Mouse (Mus musculus) MEL (cell line): ENCODE measurements around the gene Vwa3a. TPM values are rescaled to one million over a fixed set of nuclear protein-coding genes. Genes with fewer than 3 reads are reported as not detected.

Experiments
- DNase-seq: peaks from one replicate; pipeline ENCODE4 v3.0.0; 2011; ENCODE audit warnings: low read depth, low spot score
- H3K27ac ChIP-seq: 2 replicates; pipeline ENCODE4 v1.5.1; 2012; ENCODE audit warnings: low read depth, mild to moderate bottlenecking, control low read depth, low read length, moderate library complexity; ENCODE audit not compliant: control insufficient read depth
- H3K27me3 ChIP-seq, 2 experiments: fragments of 150-350 bp in 1 of 2; sonication (generic) in 1 of 2; 2 replicates each; pipeline ENCODE4 v1.6.1; 2012; ENCODE audit warnings: low read length in 2 of 2, mild to moderate bottlenecking in 2 of 2, improper control_type of control experiment in 1 of 2, moderate library complexity in 1 of 2; ENCODE audit not compliant: insufficient read depth in 2 of 2, control insufficient read depth in 1 of 2
- H3K36me3 ChIP-seq, 2 experiments: 2 replicates each; pipeline ENCODE4 v1.6.1; 2012 to 2014; ENCODE audit warnings: low read length in 2 of 2, improper control_type of control experiment in 1 of 2, inconsistent platforms in 1 of 2, mild to moderate bottlenecking in 1 of 2; ENCODE audit not compliant: insufficient read depth in 2 of 2, control insufficient read depth in 1 of 2
- H3K4me1 ChIP-seq, 2 experiments: fragments of 150-350 bp in 1 of 2; sonication (generic) in 1 of 2; 2 replicates each; pipeline ENCODE4 v1.6.1; 2012; ENCODE audit warnings: low read length in 2 of 2, improper control_type of control experiment in 1 of 2, mild to moderate bottlenecking in 1 of 2; ENCODE audit not compliant: insufficient read depth in 2 of 2, control insufficient read depth in 1 of 2
- H3K4me3 ChIP-seq, 2 experiments: fragments of 150-350 bp in 1 of 2; sonication (generic) in 1 of 2; 2 replicates each; pipeline ENCODE4 v1.5.1; 2012; ENCODE audit warnings: low read depth in 2 of 2, low read length in 2 of 2, mild to moderate bottlenecking in 2 of 2, moderate library complexity in 2 of 2, control low read depth in 1 of 2, improper control_type of control experiment in 1 of 2; ENCODE audit not compliant: control insufficient read depth in 1 of 2, insufficient read depth in 1 of 2
- H3K79me2 ChIP-seq: 2 replicates; pipeline ENCODE4 v1.6.1; 2012; ENCODE audit warnings: mild to moderate bottlenecking, low read length, moderate library complexity; ENCODE audit not compliant: control insufficient read depth, poor library complexity, insufficient read depth
- H3K9ac ChIP-seq: 2 replicates; pipeline ENCODE4 v1.6.1; 2012; ENCODE audit warnings: low read depth, mild to moderate bottlenecking, control low read depth, low read length, moderate library complexity; ENCODE audit not compliant: control insufficient read depth, poor library complexity, severe bottlenecking
- H3K9me3 ChIP-seq: fragments of 150-350 bp; sonication (generic); replicated peaks from 2 replicates; pipeline ENCODE4 v1.6.1; 2012; ENCODE audit warnings: mild to moderate bottlenecking, low read length, improper control_type of control experiment, moderate library complexity; ENCODE audit not compliant: insufficient read depth
- BHLHE40 ChIP-seq: IDR thresholded peaks from 2 replicates; pipeline ENCODE4 v1.6.1; 2012; ENCODE audit warnings: low read depth, mild to moderate bottlenecking, inconsistent platforms, low read length, improper control_type of control experiment, borderline replicate concordance
- CHD2 ChIP-seq: IDR thresholded peaks from 2 replicates; pipeline ENCODE4 v1.6.1; 2011; ENCODE audit warnings: low read length, improper control_type of control experiment
- CTCF ChIP-seq, 3 experiments: IDR thresholded peaks in 2 of 3; conservative IDR thresholded peaks in 1 of 3; 2 replicates each; pipeline ENCODE4 v1.5.1; 2011 to 2012; ENCODE audit warnings: low read length in 3 of 3, low read depth in 2 of 3, mild to moderate bottlenecking in 2 of 3, improper control_type of control experiment in 1 of 3, inconsistent platforms in 1 of 3, mixed read lengths in 1 of 3, moderate library complexity in 1 of 3; ENCODE audit not compliant: control insufficient read depth in 1 of 3, insufficient read depth in 1 of 3, poor library complexity in 1 of 3, severe bottlenecking in 1 of 3
- EP300 ChIP-seq, 2 experiments: IDR thresholded peaks; 2 replicates each; pipeline ENCODE4 v1.6.1; 2011; ENCODE audit warnings: improper control_type of control experiment in 2 of 2, low read length in 2 of 2, low read depth in 1 of 2, mild to moderate bottlenecking in 1 of 2
- GATA1 ChIP-seq: IDR thresholded peaks from 2 replicates; pipeline ENCODE4 v1.6.1; 2011; ENCODE audit warnings: low read depth, low read length, improper control_type of control experiment
- HCFC1 ChIP-seq: IDR thresholded peaks from 2 replicates; pipeline ENCODE4 v1.6.1; 2012; ENCODE audit warnings: low read depth, mild to moderate bottlenecking, inconsistent platforms, low read length, improper control_type of control experiment, moderate library complexity
- MAFK ChIP-seq: IDR thresholded peaks from 2 replicates; pipeline ENCODE4 v1.6.1; 2011; ENCODE audit warnings: low read depth, mild to moderate bottlenecking, low read length, improper control_type of control experiment, borderline replicate concordance
- MAZ ChIP-seq: IDR thresholded peaks from 2 replicates; pipeline ENCODE4 v1.6.1; 2012; ENCODE audit warnings: low read depth, mild to moderate bottlenecking, inconsistent platforms, low read length, improper control_type of control experiment
- MXI1 ChIP-seq: IDR thresholded peaks from 2 replicates; pipeline ENCODE4 v1.6.1; 2011; ENCODE audit warnings: mild to moderate bottlenecking, low read depth, low read length, improper control_type of control experiment
- NELFE ChIP-seq: IDR thresholded peaks from 2 replicates; pipeline ENCODE4 v1.6.1; 2011; ENCODE audit warnings: low read depth, low read length, improper control_type of control experiment
- NRF1 ChIP-seq: IDR thresholded peaks from 2 replicates; pipeline ENCODE4 v1.6.1; 2014; ENCODE audit warnings: low read depth, mild to moderate bottlenecking, inconsistent platforms, low read length, improper control_type of control experiment, moderate library complexity; ENCODE audit not compliant: poor library complexity, insufficient read depth, severe bottlenecking
- POLR2AphosphoS2 ChIP-seq: IDR thresholded peaks from 2 replicates; pipeline ENCODE4 v1.6.1; 2011; ENCODE audit warnings: low read length, improper control_type of control experiment
- POLR2AphosphoS5 ChIP-seq: IDR thresholded peaks from 2 replicates; pipeline ENCODE4 v1.6.1; 2012; ENCODE audit warnings: low read depth, borderline replicate concordance, mild to moderate bottlenecking, inconsistent platforms, low read length, moderate library complexity, mixed read lengths
- SIN3A ChIP-seq: IDR thresholded peaks from 2 replicates; pipeline ENCODE4 v1.6.1; 2012; ENCODE audit warnings: low read length, improper control_type of control experiment, inconsistent platforms
- TBP ChIP-seq: IDR thresholded peaks from 2 replicates; pipeline ENCODE4 v1.8.0; 2011; ENCODE audit warnings: low read depth, low read length, improper control_type of control experiment
- TCF12 ChIP-seq: IDR thresholded peaks from 2 replicates; pipeline ENCODE4 v1.6.1; 2014; ENCODE audit warnings: low read depth, mild to moderate bottlenecking, inconsistent platforms, low read length, improper control_type of control experiment, moderate library complexity
- USF1 ChIP-seq: IDR thresholded peaks from 2 replicates; pipeline ENCODE4 v1.6.1; 2014; ENCODE audit warnings: low read depth, mild to moderate bottlenecking, inconsistent platforms, low read length, improper control_type of control experiment, moderate library complexity
- USF2 ChIP-seq, 2 experiments: IDR thresholded peaks; 2 replicates each; pipeline ENCODE4 v1.6.1; 2011 to 2012; ENCODE audit warnings: improper control_type of control experiment in 2 of 2, low read length in 2 of 2, borderline replicate concordance in 1 of 2, inconsistent platforms in 1 of 2, low read depth in 1 of 2, mild to moderate bottlenecking in 1 of 2; ENCODE audit not compliant: insufficient read depth in 1 of 2
- polyA plus RNA-seq, 2 experiments: library from polyadenylated mRNA; stranded (reverse) in 1 of 2; unstranded in 1 of 2; fragments of >175 nt in 1 of 2; fragments of >200 nt in 1 of 2; gene quantifications; 2 replicates each; pipeline versions ENCODE4 v1.2.1 to v1.2.4; 2012; ENCODE audit warnings: low replicate concordance in 2 of 2, low read depth in 1 of 2; ENCODE audit not compliant: insufficient read length in 2 of 2, insufficient read depth in 1 of 2, missing spikeins in 1 of 2
- total RNA-seq: library from RNA; depleted of rRNA; stranded (reverse); fragments of 300-350 nt; gene quantifications from 2 replicates; pipeline ENCODE4 v1.2.3, GENCODE M21; 2012

Gene Vwa3a
- total and polyA plus RNA-seq, 3 experiments: not detected

- TF ChIP-seq MXI1 (no peak), SIN3A (no peak)
These were observed 15.6 kb downstream of the Vwa3a start (continued) for GRCm38 (mm10) chr7:120754671-120755070.

- no peak for TF ChIP-seq TCF12
- TF ChIP-seq POLR2AphosphoS2: no peak
- TF ChIP-seq EP300 (IDR thresholded peaks at IDR 0.05; ENCODE audit: low read depth in 1 of 2, low read length in 2 of 2): no peak
- TF ChIP-seq USF1: no peak
- TF ChIP-seq BHLHE40: no peak
- no peak for TF ChIP-seq GATA1
- TF ChIP-seq CTCF (IDR thresholded peaks at IDR 0.05 in 2 of 3, conservative IDR thresholded peaks at IDR 0.05 in 1 of 3; ENCODE audit: control insufficient read depth in 1 of 3, insufficient read depth in 1 of 3, low read depth in 2 of 3, low read length in 3 of 3, poor library complexity in 1 of 3, severe bottlenecking in 1 of 3): no peak
- TF ChIP-seq TBP: no peak
- TF ChIP-seq CHD2: no peak
- TF ChIP-seq MAFK: no peak
- no peak for TF ChIP-seq POLR2AphosphoS5
- TF ChIP-seq USF2 (IDR thresholded peaks at IDR 0.05; ENCODE audit: borderline replicate concordance in 1 of 2, insufficient read depth in 1 of 2, low read depth in 1 of 2, low read length in 2 of 2): no peak
- no peak for TF ChIP-seq NELFE
- no peak for TF ChIP-seq HCFC1
- no peak for TF ChIP-seq MAZ
- TF ChIP-seq NRF1: no peak
- no peak for TF ChIP-seq MXI1
- no peak for TF ChIP-seq SIN3A
- Histone ChIP-seq H3K4me1 (no peaks in the 10 kb centered on the region), H3K27ac (no peak overlapping the region), H3K36me3 (no peaks in the 10 kb centered on the region), H3K4me3 (no peak overlapping the region), H3K79me2 (no peaks in the 10 kb centered on the region), H3K9me3 (no peaks in the 10 kb centered on the region), H3K27me3 (peaks cover 0 to 7% of the 10 kb centered on the region in 2 experiments; a peak in 3 of 4 replicates), H3K9ac (no peak overlapping the region)
- no peak for DNase-seq
These were observed 28.3 kb downstream of the Vwa3a start for GRCm38 (mm10) chr7:120767369-120767768.

DNA sequence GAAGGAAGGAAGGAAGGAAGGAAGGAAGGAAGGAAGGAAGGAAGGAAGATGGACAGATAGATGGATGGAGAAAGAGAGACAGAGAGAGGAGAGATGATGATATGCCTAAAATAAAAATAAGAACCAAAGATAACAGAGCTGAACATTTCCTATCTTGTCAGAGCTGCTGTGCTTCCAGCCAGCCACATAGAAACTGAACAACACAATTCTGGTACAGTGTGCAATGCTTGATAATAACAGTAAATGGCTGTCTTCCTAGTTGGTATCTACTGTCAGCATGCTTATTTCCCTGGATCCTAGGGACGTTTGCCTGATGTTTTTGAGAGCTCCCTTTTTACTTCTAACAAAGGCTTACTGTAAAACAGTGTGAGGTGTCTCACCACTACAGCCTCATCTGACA, 32.3 kb downstream of the Vwa3a start:
- no peak overlapping the region for H3K27ac ChIP-seq
- no peak overlapping the region for H3K4me3 ChIP-seq
- H3K79me2 ChIP-seq: no peaks in the 10 kb centered on the region
- H3K9me3 ChIP-seq: no peaks in the 10 kb centered on the region
- peaks cover 0 to 12% of the 10 kb centered on the region in 2 experiments for H3K27me3 ChIP-seq
- peak in 1 of 2 experiments; percentile 24; a peak in 1 of 4 replicates for TF ChIP-seq EP300 (IDR thresholded peaks at IDR 0.05; ENCODE audit: low read depth in 1 of 2, low read length in 2 of 2)
- TF ChIP-seq POLR2AphosphoS2: no peak
- no peak overlapping the region for H3K9ac ChIP-seq
- H3K36me3 ChIP-seq: no peaks in the 10 kb centered on the region
- H3K4me1 ChIP-seq: no peaks in the 10 kb centered on the region
- no peak for DNase-seq
